Mouse (Mus musculus): ENCODE measurements at regions not wholly inside any gene's neighbourhood (a gene's known extent, or its start where the extent isn't known, plus 50 kb on each side); places are given as distances from the start of the nearest gene placed in this dataset.

DNA sequence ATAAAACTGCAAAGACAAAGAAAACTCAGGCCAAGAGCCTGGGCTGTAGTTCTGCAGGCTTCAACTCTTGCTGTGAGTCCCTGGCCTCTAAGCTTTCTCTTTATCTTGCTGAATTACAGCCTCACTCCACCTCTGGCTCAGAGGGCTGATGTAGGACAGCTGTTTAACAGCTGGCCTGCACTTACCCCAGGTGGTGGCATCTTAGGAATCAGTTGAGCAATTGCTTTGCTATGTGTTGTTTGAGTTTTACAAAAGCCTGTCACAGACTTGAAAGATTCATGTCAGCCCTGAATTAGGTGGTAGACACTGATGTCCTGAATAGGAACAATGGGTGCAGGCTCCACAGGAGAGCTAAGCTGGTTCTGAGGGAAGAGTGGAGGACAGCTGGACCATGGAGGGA lies 53.6 kb upstream of the Lclat1 start:
- Histone ChIP-seq H3K27ac (replicated peaks; ENCODE audit: low read depth, low read length) (no peak overlapping the region), H3K9me3 (ENCODE audit: control insufficient read depth, low read length) (no peaks in the 10 kb centered on the region; the same call in 1 of the 2 replicates), H3K4me2 (ENCODE audit: low read depth, severe bottlenecking) (no peak overlapping the region), H3K36me3 (ENCODE audit: control insufficient read depth, insufficient read depth, low read length) (no peaks in the 10 kb centered on the region), H3K27me3 (ENCODE audit: control insufficient read depth, insufficient read depth, low read length) (no peaks in the 10 kb centered on the region), H3K9ac (ENCODE audit: low read length) (no peak overlapping the region), H3K4me3 (ENCODE audit: low read depth, low read length) (no peak overlapping the region), H3K4me1 (ENCODE audit: control insufficient read depth, insufficient read depth, low read length) (no peaks in the 10 kb centered on the region)
- no peak for DNase-seq (ENCODE audit: low spot score)
- no peak for ATAC-seq (ENCODE audit: insufficient number of reproducible peaks, low FRiP score, low TSS enrichment, low read depth)

DNA sequence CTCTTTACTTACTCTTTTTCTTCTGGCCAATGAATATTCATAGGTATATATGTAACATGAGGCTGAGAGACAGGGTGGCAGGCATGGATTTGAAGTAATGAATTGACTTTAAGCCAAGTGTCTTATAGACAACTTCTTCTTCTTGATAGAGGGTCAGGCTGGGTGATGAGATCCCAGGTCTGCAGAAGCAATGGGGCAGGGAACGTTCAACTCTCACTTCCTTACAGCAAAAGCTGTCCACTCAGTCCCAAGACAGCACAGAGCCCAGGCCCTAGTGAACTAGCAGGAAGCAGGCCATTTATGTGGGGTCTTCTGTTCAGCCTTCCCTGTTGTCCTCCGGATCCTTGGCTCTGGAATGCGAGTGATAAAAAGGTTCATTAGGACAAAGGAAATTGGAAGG lies 52.6 kb upstream of the Lclat1 start:
- Histone ChIP-seq H3K36me3 (ENCODE audit: control insufficient read depth, insufficient read depth, low read length) (no peaks in the 10 kb centered on the region), H3K9me3 (ENCODE audit: control insufficient read depth, low read length) (no peaks in the 10 kb centered on the region; the same call in 1 of the 2 replicates), H3K4me2 (ENCODE audit: low read depth, severe bottlenecking) (no peak overlapping the region), H3K27me3 (ENCODE audit: control insufficient read depth, insufficient read depth, low read length) (no peaks in the 10 kb centered on the region), H3K27ac (replicated peaks; ENCODE audit: low read depth, low read length) (no peak overlapping the region), H3K9ac (ENCODE audit: low read length) (no peak overlapping the region), H3K4me1 (ENCODE audit: control insufficient read depth, insufficient read depth, low read length) (no peaks in the 10 kb centered on the region), H3K4me3 (ENCODE audit: low read depth, low read length) (no peak overlapping the region)
- ATAC-seq (ENCODE audit: insufficient number of reproducible peaks, low FRiP score, low TSS enrichment, low read depth) (no peak), DNase-seq (ENCODE audit: low spot score) (no peak)
- WGBS: 74% methylated on average over 3 of the region's 3 CpGs

DNA sequence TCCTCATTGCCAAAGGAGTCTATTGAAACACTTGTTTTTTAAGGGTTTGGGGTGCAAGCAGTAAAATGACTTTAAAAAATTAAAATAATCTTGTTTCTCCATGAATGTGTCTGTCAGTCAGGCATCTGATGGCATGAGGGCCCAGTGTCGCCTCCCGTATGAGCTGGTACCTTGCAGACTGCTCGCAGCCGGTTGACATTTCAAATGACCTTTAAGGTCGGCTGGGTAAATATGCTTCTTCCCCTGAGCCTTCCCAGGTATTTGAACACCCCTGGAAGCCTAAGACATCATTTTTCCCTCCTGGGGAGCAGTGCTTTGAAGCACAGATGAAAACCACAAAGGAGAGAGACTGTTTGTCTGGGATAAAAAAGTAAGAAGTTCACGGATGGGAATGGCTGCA lies 52.2 kb upstream of the Lclat1 start:
- DNase-seq (ENCODE audit: low spot score) (no peak), ATAC-seq (ENCODE audit: insufficient number of reproducible peaks, low FRiP score, low TSS enrichment, low read depth) (no peak)
- no peaks in the 10 kb centered on the region for H3K27me3 ChIP-seq (ENCODE audit: control insufficient read depth, insufficient read depth, low read length)
- no peak overlapping the region for H3K4me3 ChIP-seq (ENCODE audit: low read depth, low read length)
- no peaks in the 10 kb centered on the region for H3K36me3 ChIP-seq (ENCODE audit: control insufficient read depth, insufficient read depth, low read length)
- WGBS: 69% methylated on average over 6 of the region's 6 CpGs
- no peaks in the 10 kb centered on the region for H3K4me1 ChIP-seq (ENCODE audit: control insufficient read depth, insufficient read depth, low read length)
- H3K9me3 ChIP-seq (ENCODE audit: control insufficient read depth, low read length): no peaks in the 10 kb centered on the region; the same call in 1 of the 2 replicates
- no peak overlapping the region for H3K4me2 ChIP-seq (ENCODE audit: low read depth, severe bottlenecking)
- no peak overlapping the region for H3K9ac ChIP-seq (ENCODE audit: low read length)
- no peak overlapping the region for H3K27ac ChIP-seq (replicated peaks; ENCODE audit: low read depth, low read length)

DNA sequence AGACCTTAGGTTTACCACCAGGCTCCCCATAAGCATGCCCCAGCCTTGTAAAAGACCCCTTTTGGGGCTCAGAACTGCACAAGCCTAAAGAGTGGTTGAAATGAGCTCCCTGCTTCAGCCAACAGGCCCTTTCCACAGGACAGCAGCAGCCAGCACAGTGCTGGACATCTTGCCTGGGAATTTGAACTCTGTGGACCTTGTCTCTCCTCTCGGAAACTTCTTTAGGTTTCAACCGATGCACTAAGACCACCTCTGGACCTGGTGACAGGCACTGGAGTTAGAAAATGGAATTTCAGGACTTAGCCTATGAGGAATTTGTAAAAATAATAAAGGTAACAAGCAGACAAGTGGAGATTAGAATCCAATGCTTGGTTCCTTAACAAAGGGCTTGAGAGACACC lies 51.2 kb upstream of the Lclat1 start:
- Histone ChIP-seq H3K27ac (replicated peaks; ENCODE audit: low read depth, low read length) (no peak overlapping the region), H3K36me3 (ENCODE audit: control insufficient read depth, insufficient read depth, low read length) (no peaks in the 10 kb centered on the region), H3K4me1 (ENCODE audit: control insufficient read depth, insufficient read depth, low read length) (no peaks in the 10 kb centered on the region), H3K4me3 (ENCODE audit: low read depth, low read length) (no peak overlapping the region), H3K4me2 (ENCODE audit: low read depth, severe bottlenecking) (no peak overlapping the region), H3K9ac (ENCODE audit: low read length) (no peak overlapping the region), H3K27me3 (ENCODE audit: control insufficient read depth, insufficient read depth, low read length) (no peaks in the 10 kb centered on the region), H3K9me3 (ENCODE audit: control insufficient read depth, low read length) (no peaks in the 10 kb centered on the region; the same call in 1 of the 2 replicates)
- ATAC-seq (ENCODE audit: insufficient number of reproducible peaks, low FRiP score, low TSS enrichment, low read depth) (no peak), DNase-seq (ENCODE audit: low spot score) (no peak)
- WGBS: 92% methylated on average over 2 of the region's 2 CpGs
